Mouse (Mus musculus) embryonic stem cell, embryonic (primary cell): ENCODE results near the gene Rbbp9.

ENCODE experiments used
- CTCF ChIA-PET, 4 experiments: fragments of 300-600 bp in 2 of 4; fragments of 350-600 bp in 2 of 4; sonication (Branson Sonifier 250); formaldehyde crosslinking; loops; one replicate each; lab custom pipeline; 2022; ENCODE audit warnings: inconsistent platforms in 2 of 4; lab: Charles Lee
- POLR2A ChIA-PET, 4 experiments: fragments of 300-600 bp in 2 of 4; fragments of 350-600 bp in 2 of 4; sonication (Branson Sonifier 250); formaldehyde crosslinking; loops; one replicate each; lab custom pipeline; 2022; ENCODE audit warnings: antibody characterized with exemption in 4 of 4, inconsistent platforms in 1 of 4; lab: Charles Lee

Rbbp9 gene

DNA sequence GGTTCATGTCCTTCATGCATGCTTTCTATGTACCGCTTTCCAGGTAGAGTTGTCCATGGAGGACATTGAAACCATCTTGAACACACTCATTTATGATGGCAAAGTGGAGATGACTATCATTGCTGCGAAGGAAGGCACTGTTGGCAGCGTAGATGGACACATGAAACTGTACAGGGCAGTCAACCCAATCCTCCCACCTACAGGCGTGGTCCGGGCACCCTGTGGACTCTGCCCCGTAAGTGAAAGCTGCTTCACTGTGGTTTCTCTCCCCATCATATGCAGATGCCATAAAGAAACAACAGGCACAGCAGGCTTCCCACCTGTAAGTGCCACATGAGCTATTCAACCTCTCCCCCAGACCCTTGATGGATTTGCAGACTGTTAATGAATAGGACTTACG is 13.5 kb downstream of the Rbbp9 start:
- ChIA-PET CTCF (no interaction called here), POLR2A (interaction anchor here in 1 of 4 experiments (1.5 to 4.1 kb wide), 2 partner anchors 10 to 13 kb away, joined by 4 to 24 read pairs; partner anchors contain the start of genes Dzank1, Polr3f and Rbbp9)

DNA sequence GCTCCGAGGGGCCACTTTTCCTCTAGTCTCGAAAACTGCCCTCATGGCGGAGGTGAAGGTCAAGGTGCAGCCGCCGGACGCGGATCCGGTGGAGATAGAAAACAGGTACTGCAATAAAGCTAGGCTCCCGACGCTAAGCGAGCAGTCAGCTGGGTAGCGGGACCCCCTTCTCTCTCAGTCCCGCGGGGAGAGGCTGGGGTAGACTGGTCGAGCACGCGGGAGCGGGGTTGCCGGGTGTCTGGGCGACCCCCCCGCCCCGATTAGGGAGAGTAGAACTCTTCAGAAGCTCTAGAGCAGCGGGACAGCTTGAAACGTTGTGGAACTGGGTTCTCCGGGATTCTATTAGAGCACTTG is 22.9 kb downstream of the Rbbp9 start:
- CTCF ChIA-PET, result no interaction called here
- POLR2A ChIA-PET, result interaction anchor here in 3 of 4 experiments (0.7 to 2.4 kb wide), 18 partner anchors 10 to 111 kb away, joined by 3 to 33 read pairs (median 5); partner anchors contain the start of genes Rbbp9 (in 3 of the 3), Sec23b (in 2 of the 3) and Smim26 (in 1 of the 3)

GRCm38 (mm10) chr2:144526981-144527820 is 23.5 kb downstream of the Rbbp9 start, which contains the start of the genes Dzank1 and Polr3f:
Dzank1 (minus strand) TSS chr2:144527414.
Polr3f (plus strand) TSS chr2:144527718.
- POLR2A ChIA-PET, result interaction anchor here (0.6 to 2.4 kb wide), 32 partner anchors 8 to 195 kb away, joined by 3 to 33 read pairs (median 4); partner anchors contain the start of genes Rbbp9 (in 3 of the 4), Sec23b (in 3 of the 4), Dtd1 (in 1 of the 4) and Ovol2 (in 1 of the 4)
- CTCF ChIA-PET, result interaction anchor here in 1 of 4 experiments (0.6 to 0.9 kb wide), 2 partner anchors 25 to 66 kb away, joined by 3 read pairs; no protein-coding TSS in a partner anchor

DNA sequence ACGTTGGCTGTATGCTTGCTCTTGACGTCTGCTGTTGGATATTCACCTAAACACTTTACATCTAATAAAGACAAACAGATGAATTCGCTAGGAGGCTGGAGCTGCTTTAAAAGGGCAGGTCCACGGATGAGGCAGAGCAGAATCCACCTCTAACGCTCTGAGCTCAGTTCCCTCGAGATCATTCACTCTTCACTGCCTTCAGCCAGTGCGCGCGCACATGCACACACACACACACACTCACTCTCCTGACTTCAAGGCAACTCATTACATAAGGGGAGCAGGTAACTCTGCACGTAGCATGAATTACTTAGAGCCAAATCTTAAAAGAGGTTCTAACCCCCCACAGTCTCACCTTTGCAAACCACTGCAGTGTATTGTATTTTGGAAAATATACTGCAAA is 24.8 kb downstream of the Rbbp9 start:
- ChIA-PET CTCF (interaction anchor here in 1 of 4 experiments (0.8 kb wide), 1 partner anchor 199 kb away, joined by 3 read pairs; no protein-coding TSS in a partner anchor), POLR2A (interaction anchor here in 3 of 4 experiments (0.6 to 2.4 kb wide), 4 partner anchors 25 to 242 kb away, joined by 3 to 16 read pairs (median 5); partner anchors contain the start of genes Rbbp9 (in 1 of the 3) and Sec23b (in 1 of the 3))

DNA sequence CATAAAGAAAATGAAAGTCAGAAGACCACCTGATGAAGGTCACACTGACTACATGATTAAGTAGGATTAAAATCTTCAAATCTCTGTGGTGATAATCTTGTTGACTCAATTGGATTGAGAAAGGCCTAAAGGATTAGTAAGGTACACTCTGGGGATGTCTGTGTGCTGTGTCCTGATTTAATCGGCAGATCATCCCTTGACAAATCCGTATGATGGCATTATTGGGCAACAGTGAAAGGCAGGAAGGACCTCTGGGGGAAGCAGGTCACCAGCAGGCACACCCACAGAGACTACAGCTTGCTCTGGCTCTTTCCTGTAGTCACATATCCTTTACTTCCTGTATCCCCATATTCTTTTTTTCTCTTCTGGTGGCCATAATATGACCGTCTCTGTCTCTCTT is 30.9 kb downstream of the Rbbp9 start:
- POLR2A ChIA-PET, result interaction anchor here in 1 of 4 experiments (1.4 kb wide), 1 partner anchor 29 kb away, joined by 4 read pairs; no protein-coding TSS in a partner anchor
- CTCF ChIA-PET, result no interaction called here

- POLR2A ChIA-PET, result interaction anchor here in 1 of 4 experiments (0.7 kb wide), 1 partner anchor 146 kb away, joined by 3 read pairs; the partner anchor contains the start of genes Kat14 and Pet117
- CTCF ChIA-PET, result no interaction called here
These were observed 36.0 kb downstream of the Rbbp9 start for GRCm38 (mm10) chr2:144514619-144515018.

DNA sequence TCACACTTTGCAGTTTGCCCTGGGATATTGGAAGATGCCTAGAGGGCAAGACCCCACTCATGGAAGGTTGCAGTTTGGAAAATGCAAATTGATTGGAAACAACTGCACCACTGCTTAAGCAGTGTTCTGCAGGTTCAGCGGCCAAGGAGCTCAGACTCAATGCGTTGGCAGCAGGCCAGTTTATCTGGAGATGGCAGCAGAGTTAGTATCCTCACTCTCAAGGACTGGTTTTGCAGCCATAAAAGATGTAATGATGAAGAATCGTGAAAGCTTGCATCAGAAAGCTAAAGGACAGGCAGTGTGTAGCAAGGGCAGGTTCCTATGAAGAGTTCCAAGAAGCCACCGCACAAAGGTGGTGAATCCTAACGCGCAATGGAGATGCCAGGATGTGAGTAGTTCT is 48.5 kb downstream of the Rbbp9 start:
- ChIA-PET POLR2A (interaction anchor here in 1 of 4 experiments (1.2 kb wide), 1 partner anchor 25 kb away, joined by 4 read pairs; the partner anchor contains the start of genes Dzank1 and Polr3f), CTCF (interaction anchor here in 1 of 4 experiments (1.1 kb wide), 1 partner anchor 25 kb away, joined by 3 read pairs; the partner anchor contains the start of gene Dzank1)
